Mouse (Mus musculus) hematopoietic stem cell, adult 5-6 weeks (primary cell): ENCODE measurements at regions not wholly inside any gene's neighbourhood (a gene's known extent, or its start where the extent isn't known, plus 50 kb on each side); places are given as distances from the start of the nearest gene placed in this dataset.

Experiments used
- ATAC-seq, 2 experiments: fragments of 125-278 bp in 1 of 2; replicated peaks in 1 of 2; 2 replicates each; pipeline ENCODE4 v1.8.0; 2016 to 2017; ENCODE audit warnings: inconsistent platforms in 2 of 2, mild to moderate bottlenecking in 2 of 2, moderate number of reproducible peaks in 2 of 2, low read depth in 1 of 2, moderate TSS enrichment in 1 of 2; ENCODE audit not compliant: low FRiP score in 2 of 2, poor library complexity in 2 of 2, severe bottlenecking in 2 of 2, insufficient read depth in 1 of 2, low TSS enrichment in 1 of 2

GRCm38 (mm10) chr12:52622398-52622797, 76.8 kb upstream of the Akap6 start:
- ATAC-seq: peak; percentile 32 to 42; a peak in 1 of 4 replicates

DNA sequence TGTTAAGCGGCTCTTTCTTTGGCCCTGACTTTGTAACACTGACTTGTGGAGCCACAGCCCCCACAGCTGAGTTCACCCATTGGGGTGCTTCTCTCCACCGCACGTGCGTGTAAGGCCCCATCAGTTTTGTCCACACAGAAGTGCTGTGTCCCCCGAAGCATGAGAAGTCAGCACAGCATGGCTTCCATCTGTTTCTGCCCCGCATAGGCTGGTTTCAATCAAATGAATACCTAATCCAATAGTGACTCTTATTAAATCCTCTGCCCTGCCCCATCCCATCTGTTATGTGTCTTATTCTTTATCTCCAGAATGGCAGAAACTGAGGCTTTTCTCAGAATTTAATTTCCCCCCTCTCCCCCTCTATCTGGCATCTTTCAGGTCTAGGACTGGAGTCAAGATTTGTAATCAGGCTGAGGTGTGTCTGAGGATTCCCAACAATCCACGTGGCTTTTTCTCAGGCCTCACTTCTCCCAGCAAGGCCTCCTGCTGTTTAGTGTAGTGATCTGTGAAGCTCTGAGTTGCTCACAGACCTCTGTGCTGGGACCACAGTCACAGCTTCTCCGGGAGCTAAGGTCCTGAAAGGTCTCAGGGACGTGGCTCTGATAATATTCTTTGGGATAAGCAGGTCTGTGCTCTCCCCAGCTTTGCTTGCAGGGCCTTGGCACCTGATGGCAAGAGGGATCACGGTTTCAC, 75.6 kb upstream of the Akap6 start:
- no peak for ATAC-seq

- no peak for ATAC-seq
Measured at GRCm38 (mm10) chr12:52624871-52625270, 74.3 kb upstream of the Akap6 start.

GRCm38 (mm10) chr12:52628771-52629170, 70.4 kb upstream of the Akap6 start:
- ATAC-seq: no peak

DNA sequence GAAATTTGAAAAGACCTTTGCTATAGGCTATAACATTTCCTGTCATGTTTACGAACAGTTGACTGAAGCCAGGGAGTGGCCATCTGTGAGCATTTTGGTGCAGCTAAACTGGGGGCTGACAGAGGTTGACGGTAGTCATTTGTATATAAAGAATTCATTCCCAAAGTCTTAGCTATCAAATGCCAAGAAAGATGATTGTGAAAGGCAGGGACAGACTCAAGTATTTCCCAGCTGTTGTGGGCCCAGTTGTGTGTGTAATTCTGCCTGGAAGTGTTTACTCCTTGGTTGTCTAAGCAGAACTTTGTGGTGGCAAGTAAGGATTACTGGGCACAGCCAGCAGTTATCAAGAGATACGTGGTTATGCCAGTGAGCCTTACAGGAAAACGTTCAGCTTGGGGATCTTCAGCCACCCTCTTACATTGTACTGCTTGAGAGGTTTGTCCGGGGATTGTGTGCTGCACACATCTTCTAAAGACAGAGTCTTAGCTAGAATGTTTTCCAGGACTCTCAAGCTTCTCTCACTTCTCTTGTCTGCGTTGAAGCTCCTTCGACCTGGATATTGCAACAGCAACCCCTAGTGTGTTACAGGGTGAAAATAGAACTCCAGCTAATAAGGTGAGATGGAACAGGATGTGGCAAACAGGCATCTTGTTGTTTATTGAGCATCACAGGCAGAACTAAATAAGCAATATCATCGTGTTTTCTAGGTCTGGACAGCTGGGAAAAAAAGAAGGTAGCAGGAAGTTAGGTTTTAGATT, 63.9 kb upstream of the Akap6 start:
- ATAC-seq: no peak

DNA sequence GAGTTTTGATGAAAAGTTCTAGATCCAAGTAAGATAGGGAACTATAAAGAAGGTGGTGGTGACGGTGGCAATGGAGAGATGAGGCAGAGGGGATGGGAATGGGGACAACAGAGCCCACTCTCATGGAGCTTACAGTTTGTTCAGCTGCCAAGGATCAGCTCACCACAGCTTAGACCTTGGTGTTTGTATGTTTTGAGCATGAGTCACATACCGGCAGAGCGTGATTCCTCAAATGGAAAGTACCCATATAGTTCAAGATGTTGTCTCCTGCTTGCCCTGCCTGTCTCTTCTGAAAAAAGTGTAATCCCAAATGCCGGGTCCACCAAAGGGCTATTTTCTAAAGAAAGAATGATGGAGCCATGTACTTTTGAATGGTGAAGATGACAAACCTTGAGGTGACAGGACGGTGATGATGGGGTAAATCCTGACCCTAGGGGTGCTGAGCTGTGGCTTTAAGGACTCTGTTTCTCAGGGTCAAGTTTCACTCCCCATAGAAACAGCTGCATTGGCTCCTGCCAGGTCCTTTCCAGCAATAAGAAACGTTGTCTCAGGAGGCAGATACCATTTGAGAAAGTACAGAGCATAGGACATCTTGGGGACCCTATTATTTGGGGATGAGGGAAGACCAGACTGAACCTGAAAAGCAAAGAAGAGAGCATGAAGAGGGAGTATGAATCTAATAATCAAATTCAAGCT, 62.8 kb upstream of the Akap6 start:
- ATAC-seq: no peak

GRCm38 (mm10) chr12:52636920-52637319, 62.3 kb upstream of the Akap6 start:
- no peak for ATAC-seq

GRCm38 (mm10) chr12:52637506-52638249, 61.5 kb upstream of the Akap6 start:
- peak; percentile 27 to 70; a peak in 2 of 4 replicates for ATAC-seq

- no peak for ATAC-seq
Measured at GRCm38 (mm10) chr12:52638461-52638860, 60.7 kb upstream of the Akap6 start.

GRCm38 (mm10) chr12:52644059-52644458, 55.1 kb upstream of the Akap6 start:
- peak; percentile 92 to 96 for ATAC-seq
